Mouse (Mus musculus): ENCODE data around the gene Lmbr1. TPM values are rescaled to one million over a fixed set of nuclear protein-coding genes. Genes with fewer than 3 reads are reported as not detected.

Lmbr1 gene
- polyA plus RNA-seq, 1 experiment from 2014 or later, result 11.7 TPM

- H3K36me3 ChIP-seq, result peaks cover 3% of the 10 kb centered on the region; the same call in 1 of the 2 replicates
- no peak for ATAC-seq (ENCODE audit: insufficient number of reproducible peaks, low FRiP score, low TSS enrichment, low read depth)
- H3K4me2 ChIP-seq, result no peak overlapping the region
- H3K4me1 ChIP-seq, result no peaks in the 10 kb centered on the region
- 69% methylated on average over 6 of the region's 6 CpGs for WGBS
- no peak overlapping the region for H3K27ac ChIP-seq
- no peaks in the 10 kb centered on the region for H3K27me3 ChIP-seq
- H3K9me3 ChIP-seq, result no peaks in the 10 kb centered on the region
- no peak overlapping the region for H3K9ac ChIP-seq
- H3K4me3 ChIP-seq, result no peak overlapping the region
Observed at GRCm38 (mm10) chr5:29363511-29363910, 14.7 kb downstream of the Lmbr1 start.

DNA sequence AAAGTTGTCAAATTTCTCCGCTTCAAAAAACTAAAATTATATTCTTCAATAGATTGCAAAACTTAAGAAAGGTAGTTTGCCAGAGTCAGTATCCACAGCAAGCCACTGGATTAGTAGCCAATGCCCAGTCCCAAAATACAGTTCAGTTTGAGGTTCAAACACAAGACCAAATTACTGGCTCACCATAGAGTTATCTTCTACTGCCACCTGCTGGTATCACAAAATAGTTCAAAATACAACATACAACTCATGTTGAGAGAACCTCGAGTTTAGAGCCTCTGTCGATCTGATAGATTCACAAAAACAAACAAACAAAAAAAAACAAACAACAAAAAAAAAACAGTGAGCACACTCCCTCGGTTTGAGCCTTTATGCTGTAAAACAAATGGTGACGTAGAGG is 42.4 kb downstream of the Lmbr1 start:
- no peaks in the 10 kb centered on the region for H3K9me3 ChIP-seq
- no peak overlapping the region for H3K4me2 ChIP-seq
- no peak for ATAC-seq (ENCODE audit: insufficient number of reproducible peaks, low FRiP score, low TSS enrichment, low read depth)
- H3K4me3 ChIP-seq, result no peak overlapping the region
- H3K9ac ChIP-seq, result no peak overlapping the region
- no peaks in the 10 kb centered on the region for H3K4me1 ChIP-seq
- H3K27me3 ChIP-seq, result no peaks in the 10 kb centered on the region
- H3K36me3 ChIP-seq, result no peaks in the 10 kb centered on the region
- no peak overlapping the region for H3K27ac ChIP-seq
- 52% methylated on average over 5 of the region's 5 CpGs for WGBS

GRCm38 (mm10) chr5:29322503-29322902 is 55.7 kb downstream of the Lmbr1 start:
- 94% methylated on average over 2 of the region's 2 CpGs for WGBS
- Histone ChIP-seq H3K9ac (no peak overlapping the region), H3K4me2 (no peak overlapping the region), H3K4me1 (no peaks in the 10 kb centered on the region), H3K27me3 (no peaks in the 10 kb centered on the region), H3K4me3 (no peak overlapping the region), H3K9me3 (no peaks in the 10 kb centered on the region), H3K36me3 (no peaks in the 10 kb centered on the region), H3K27ac (no peak overlapping the region)
- no peak for ATAC-seq (ENCODE audit: insufficient number of reproducible peaks, low FRiP score, low TSS enrichment, low read depth)

DNA sequence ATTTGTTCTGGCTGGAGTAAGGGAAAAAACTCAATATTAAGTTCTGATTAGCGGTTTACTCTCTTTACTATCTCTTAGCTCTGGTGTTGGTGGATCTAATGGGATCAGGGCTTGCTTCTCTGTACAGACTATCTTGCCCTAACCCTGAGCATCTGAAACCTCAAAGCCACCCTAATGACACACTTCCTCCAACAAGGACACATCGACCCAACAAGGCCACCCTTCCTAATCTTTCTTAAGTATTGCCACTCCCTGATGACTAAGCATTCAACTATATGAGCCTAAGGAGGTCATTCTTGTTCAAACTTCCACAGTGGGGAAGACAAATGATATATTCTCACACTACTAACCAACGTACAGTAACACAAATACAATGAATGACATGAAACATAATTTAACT is 69.0 kb downstream of the Lmbr1 start:
- WGBS, result 80% methylated on average over 3 of the region's 3 CpGs
- no peak overlapping the region for H3K27ac ChIP-seq

DNA sequence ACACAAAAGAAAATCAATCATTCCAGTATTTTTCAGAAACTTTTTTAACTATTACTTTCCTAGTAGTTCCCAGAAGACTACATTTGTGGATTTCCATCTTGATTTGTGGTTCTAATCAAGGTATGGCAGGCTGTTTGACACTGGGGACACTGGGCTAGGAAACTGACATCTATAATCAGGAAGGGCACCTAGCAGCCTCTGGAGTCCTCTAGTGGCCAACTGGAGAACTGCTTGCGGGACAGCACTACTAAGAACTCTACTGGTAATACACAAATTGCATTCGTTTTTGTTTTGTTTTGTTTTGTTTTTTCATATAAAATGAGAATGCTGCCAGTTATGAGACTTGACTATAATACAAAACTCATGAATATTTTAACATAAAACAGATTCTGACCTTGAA is 85.0 kb downstream of the Lmbr1 start:
- H3K27me3 ChIP-seq, result no peaks in the 10 kb centered on the region
- no peak overlapping the region for H3K27ac ChIP-seq
- no peaks in the 10 kb centered on the region for H3K9me3 ChIP-seq
- no peaks in the 10 kb centered on the region for H3K4me1 ChIP-seq
- no peak for ATAC-seq (ENCODE audit: insufficient number of reproducible peaks, low FRiP score, low TSS enrichment, low read depth)
- H3K9ac ChIP-seq, result no peak overlapping the region
- H3K4me3 ChIP-seq, result no peak overlapping the region
- no peak overlapping the region for H3K4me2 ChIP-seq
- WGBS, result 20% methylated on average over 2 of the region's 2 CpGs
- no peaks in the 10 kb centered on the region for H3K36me3 ChIP-seq

More for the DNA sequence above, 69.0 kb downstream of the Lmbr1 start:
- H3K4me1 ChIP-seq, result no peaks in the 10 kb centered on the region; the same call in 1 of the 2 replicates
- no peak overlapping the region for H3K4me2 ChIP-seq
- H3K36me3 ChIP-seq, result 0 out of 2 replicates have a peak, but pooled peaks cover 3% of the 10 kb centered on the region
- H3K9ac ChIP-seq, result no peak overlapping the region
- H3K4me3 ChIP-seq, result no peak overlapping the region
- no peaks in the 10 kb centered on the region for H3K9me3 ChIP-seq
- no peaks in the 10 kb centered on the region for H3K27me3 ChIP-seq
- ATAC-seq (ENCODE audit: insufficient number of reproducible peaks, low FRiP score, low TSS enrichment, low read depth), result no peak

- 89% methylated on average over 3 of the region's 3 CpGs for WGBS
- Histone ChIP-seq H3K9ac (no peak overlapping the region), H3K4me2 (no peak overlapping the region), H3K4me3 (no peak overlapping the region), H3K9me3 (no peaks in the 10 kb centered on the region), H3K4me1 (no peaks in the 10 kb centered on the region), H3K27me3 (no peaks in the 10 kb centered on the region), H3K36me3 (no peaks in the 10 kb centered on the region), H3K27ac (no peak overlapping the region)
- ATAC-seq (ENCODE audit: insufficient number of reproducible peaks, low FRiP score, low TSS enrichment, low read depth), result no peak
Observed at GRCm38 (mm10) chr5:29290110-29290509, 88.1 kb downstream of the Lmbr1 start.

DNA sequence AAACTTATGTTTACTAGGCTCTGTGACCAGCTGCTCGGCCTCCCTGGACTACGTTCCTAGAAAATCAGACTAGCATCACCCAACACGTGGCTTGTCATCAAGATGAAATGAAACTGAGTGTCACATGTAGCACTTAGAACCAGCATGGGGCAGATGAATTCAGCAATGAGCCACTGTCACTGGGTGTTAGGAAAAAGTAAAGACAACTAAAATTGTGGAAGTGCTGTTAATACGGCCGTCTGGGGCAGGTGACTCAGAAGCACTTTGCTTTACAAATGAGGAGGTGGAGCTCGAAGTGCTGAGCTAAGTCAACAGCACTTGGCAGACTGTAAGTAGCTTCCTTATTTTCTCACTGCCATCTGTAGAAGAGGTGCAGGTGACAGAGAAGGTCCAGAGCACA is 88.5 kb downstream of the Lmbr1 start:
- no peak overlapping the region for H3K4me3 ChIP-seq
- H3K27me3 ChIP-seq, result no peaks in the 10 kb centered on the region
- WGBS, result 73% methylated on average over 6 of the region's 6 CpGs
- H3K27ac ChIP-seq, result no peak overlapping the region
- H3K4me2 ChIP-seq, result no peak overlapping the region
- ATAC-seq (ENCODE audit: insufficient number of reproducible peaks, low FRiP score, low TSS enrichment, low read depth), result no peak
- no peaks in the 10 kb centered on the region for H3K9me3 ChIP-seq
- H3K4me1 ChIP-seq, result no peaks in the 10 kb centered on the region
- H3K36me3 ChIP-seq, result no peaks in the 10 kb centered on the region
- H3K9ac ChIP-seq, result no peak overlapping the region

- no peak overlapping the region for H3K4me3 ChIP-seq
- no peaks in the 10 kb centered on the region for H3K9me3 ChIP-seq
- no peak for ATAC-seq (ENCODE audit: insufficient number of reproducible peaks, low FRiP score, low TSS enrichment, low read depth)
- no peak overlapping the region for H3K4me2 ChIP-seq
- H3K9ac ChIP-seq, result no peak overlapping the region
- H3K27ac ChIP-seq, result no peak overlapping the region
- WGBS, result 80% methylated on average over 3 of the region's 3 CpGs
- H3K4me1 ChIP-seq, result no peaks in the 10 kb centered on the region
- H3K36me3 ChIP-seq, result no peaks in the 10 kb centered on the region
- H3K27me3 ChIP-seq, result no peaks in the 10 kb centered on the region
Observed at GRCm38 (mm10) chr5:29281081-29281480, 97.1 kb downstream of the Lmbr1 start.

DNA sequence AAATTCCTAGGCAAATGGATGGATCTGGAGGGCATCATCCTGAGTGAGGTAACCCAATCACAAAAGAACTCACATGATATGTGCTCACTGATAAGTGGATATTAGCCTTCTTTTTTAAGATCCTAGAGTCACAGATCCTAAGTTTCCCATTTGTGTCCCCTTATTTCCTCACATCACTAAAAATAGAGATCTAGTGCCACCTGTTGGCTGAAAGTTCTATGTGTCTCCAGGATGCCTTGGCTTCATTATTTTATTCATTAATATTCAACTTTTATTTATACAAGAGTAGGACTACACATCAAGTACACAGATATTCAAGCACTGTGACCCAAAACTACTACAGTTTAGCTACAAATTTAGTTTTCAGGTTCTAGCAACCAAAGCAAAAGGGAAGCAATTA is 103.4 kb downstream of the Lmbr1 start:
- H3K4me3 ChIP-seq, result no peak overlapping the region
- H3K36me3 ChIP-seq, result no peaks in the 10 kb centered on the region
- H3K4me2 ChIP-seq, result no peak overlapping the region
- no peaks in the 10 kb centered on the region for H3K4me1 ChIP-seq
- no peak for ATAC-seq (ENCODE audit: insufficient number of reproducible peaks, low FRiP score, low TSS enrichment, low read depth)
- no peak overlapping the region for H3K27ac ChIP-seq
- no peaks in the 10 kb centered on the region for H3K27me3 ChIP-seq
- H3K9me3 ChIP-seq, result no peaks in the 10 kb centered on the region
- no peak overlapping the region for H3K9ac ChIP-seq

DNA sequence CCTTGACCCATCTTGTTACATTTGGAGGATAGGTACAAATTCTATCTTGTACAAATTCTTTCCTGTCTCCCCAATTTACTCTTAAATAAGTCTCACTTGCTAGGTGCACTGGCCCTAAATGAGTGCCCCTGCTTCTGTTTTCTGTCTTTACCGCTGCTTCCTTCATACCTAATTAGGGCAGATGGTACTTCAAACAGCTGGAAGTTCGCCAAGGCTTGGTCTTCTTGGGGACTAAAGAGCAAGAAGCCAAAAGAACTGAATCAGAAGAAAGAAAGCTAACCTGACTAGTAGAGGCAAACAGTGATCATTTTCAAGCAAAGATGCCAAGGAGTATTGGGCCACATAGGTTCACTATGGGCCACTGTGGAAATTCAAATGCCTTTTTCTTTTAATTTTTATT is 104.8 kb downstream of the Lmbr1 start:
- H3K4me1 ChIP-seq, result no peaks in the 10 kb centered on the region
- 66% methylated on average over 2 of the region's 2 CpGs for WGBS
- H3K4me2 ChIP-seq, result no peak overlapping the region
- H3K9ac ChIP-seq, result no peak overlapping the region
- no peak overlapping the region for H3K27ac ChIP-seq
- H3K4me3 ChIP-seq, result no peak overlapping the region
- ATAC-seq (ENCODE audit: insufficient number of reproducible peaks, low FRiP score, low TSS enrichment, low read depth), result no peak
- no peaks in the 10 kb centered on the region for H3K9me3 ChIP-seq
- no peaks in the 10 kb centered on the region for H3K27me3 ChIP-seq
- H3K36me3 ChIP-seq, result no peaks in the 10 kb centered on the region

DNA sequence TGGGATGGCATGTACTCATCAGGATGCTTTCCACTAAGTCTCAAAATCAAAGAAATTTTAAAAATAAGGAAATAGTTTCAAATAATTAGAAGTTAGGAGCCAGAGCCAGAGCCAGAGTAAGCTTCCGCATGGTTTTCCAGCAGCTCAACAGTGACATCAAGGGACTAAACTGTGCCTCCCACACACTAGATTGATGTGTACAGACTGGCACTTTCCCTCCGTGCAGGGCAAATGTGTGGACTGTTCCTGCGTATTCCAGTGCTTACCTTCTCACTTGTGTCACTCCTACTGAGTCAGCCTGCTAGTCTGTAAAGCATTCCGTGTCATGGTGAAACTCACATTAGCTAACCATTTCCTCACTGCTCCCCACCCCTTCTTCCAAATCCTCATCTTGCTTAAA is 107.3 kb downstream of the Lmbr1 start:
- no peak overlapping the region for H3K9ac ChIP-seq
- ATAC-seq (ENCODE audit: insufficient number of reproducible peaks, low FRiP score, low TSS enrichment, low read depth), result no peak
- H3K36me3 ChIP-seq, result no peaks in the 10 kb centered on the region
- no peaks in the 10 kb centered on the region for H3K4me1 ChIP-seq
- H3K4me3 ChIP-seq, result no peak overlapping the region
- no peak overlapping the region for H3K27ac ChIP-seq
- H3K4me2 ChIP-seq, result no peak overlapping the region
- H3K9me3 ChIP-seq, result no peaks in the 10 kb centered on the region
- no peaks in the 10 kb centered on the region for H3K27me3 ChIP-seq
- 71% methylated on average over 4 of the region's 4 CpGs for WGBS

DNA sequence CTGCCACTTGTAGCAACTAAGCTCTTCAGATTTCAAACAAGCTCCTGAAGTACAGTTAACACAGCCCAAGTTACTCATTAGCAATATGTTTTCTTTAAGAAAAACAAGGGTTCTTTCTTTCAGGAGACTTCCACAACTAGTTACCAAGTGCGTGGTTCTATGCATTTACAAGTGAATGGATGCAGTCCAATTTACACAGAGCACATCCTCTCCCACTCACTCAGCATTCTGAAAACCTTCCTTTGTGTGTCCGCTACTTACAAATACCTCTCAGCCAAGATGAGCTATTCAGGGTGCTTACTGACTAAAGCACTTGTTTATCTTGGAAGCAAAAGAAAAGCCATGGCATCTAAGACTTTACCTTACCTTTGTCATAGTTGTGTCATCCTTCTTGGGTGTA is 124.3 kb downstream of the Lmbr1 start:
- no peak for ATAC-seq (ENCODE audit: insufficient number of reproducible peaks, low FRiP score, low TSS enrichment, low read depth)
- H3K27me3 ChIP-seq, result no peaks in the 10 kb centered on the region
- H3K4me2 ChIP-seq, result no peak overlapping the region
- H3K4me3 ChIP-seq, result no peak overlapping the region
- 65% methylated on average over 2 of the region's 2 CpGs for WGBS
- no peak overlapping the region for H3K27ac ChIP-seq
- H3K36me3 ChIP-seq, result no peaks in the 10 kb centered on the region
- no peaks in the 10 kb centered on the region for H3K4me1 ChIP-seq
- H3K9ac ChIP-seq, result no peak overlapping the region
- no peaks in the 10 kb centered on the region for H3K9me3 ChIP-seq

GRCm38 (mm10) chr5:29251496-29251873 is 126.7 kb downstream of the Lmbr1 start:
- Histone ChIP-seq H3K27me3 (no peaks in the 10 kb centered on the region), H3K36me3 (no peaks in the 10 kb centered on the region), H3K4me2 (no peak overlapping the region), H3K9me3 (no peaks in the 10 kb centered on the region), H3K4me3 (no peak overlapping the region), H3K27ac (no peak overlapping the region), H3K4me1 (no peaks in the 10 kb centered on the region), H3K9ac (no peak overlapping the region)
- WGBS, result 84% methylated on average over 1 of the region's 1 CpGs
- no peak for ATAC-seq (ENCODE audit: insufficient number of reproducible peaks, low FRiP score, low TSS enrichment, low read depth)

Measured in limb, embryonic 15.5 days (tissue).